Mouse (Mus musculus): Measurements from ENCODE around the gene Sfxn3. TPM values are rescaled to one million over a fixed set of nuclear protein-coding genes. Genes with fewer than 3 reads are reported as not detected.

The Sfxn3 gene
- total and polyA plus RNA-seq, 2 experiments from 2014 or later: 50.7 to 106 TPM

- H3K27me3 ChIP-seq (ENCODE audit: insufficient read depth, low read length): peaks cover 28% of the 10 kb centered on the region
- H3K4me1 ChIP-seq (ENCODE audit: insufficient read depth): peaks cover 4% of the 10 kb centered on the region; the same call in 1 of the 2 replicates
- no peak overlapping the region for H3K27ac ChIP-seq (ENCODE audit: low read depth, low read length)
- WGBS: 43% methylated on average over 20 of the region's 20 CpGs
- H3K36me3 ChIP-seq (ENCODE audit: insufficient read depth): no peaks in the 10 kb centered on the region
- ATAC-seq (peak; percentile 65), DNase-seq (no peak)
- TF ChIP-seq CTCF (IDR thresholded peaks at IDR 0.05; ENCODE audit: low read depth): peak; percentile 58
- H3K9ac ChIP-seq: peak overlapping the region; percentile 14; the same call in 1 of the 2 replicates
- H3K4me3 ChIP-seq (ENCODE audit: low read depth, low read length): no peak overlapping the region
- H3K4me2 ChIP-seq (ENCODE audit: low read depth): peak overlapping the region; percentile 30; the same call in 1 of the 2 replicates
- H3K9me3 ChIP-seq (ENCODE audit: low read length): no peaks in the 10 kb centered on the region
These were observed 16.4 kb downstream of the Sfxn3 start for GRCm38 (mm10) chr19:45063565-45064292.

- no peak for TF ChIP-seq CTCF (IDR thresholded peaks at IDR 0.05; ENCODE audit: low read depth)
- no peak overlapping the region for H3K27ac ChIP-seq (ENCODE audit: low read depth, low read length)
- no peak for DNase-seq
- no peaks in the 10 kb centered on the region for H3K9me3 ChIP-seq (ENCODE audit: low read length)
- H3K36me3 ChIP-seq (ENCODE audit: insufficient read depth): no peaks in the 10 kb centered on the region
- 9% methylated on average over 21 of the region's 21 CpGs for WGBS
- ATAC-seq: no peak
- peaks cover 28% of the 10 kb centered on the region for H3K27me3 ChIP-seq (ENCODE audit: insufficient read depth, low read length)
- H3K4me2 ChIP-seq (ENCODE audit: low read depth): no peak overlapping the region
- no peak overlapping the region for H3K4me3 ChIP-seq (ENCODE audit: low read depth, low read length)
- H3K9ac ChIP-seq: no peak overlapping the region
- no peaks in the 10 kb centered on the region for H3K4me1 ChIP-seq (ENCODE audit: insufficient read depth)
These were observed 17.9 kb downstream of the Sfxn3 start for GRCm38 (mm10) chr19:45065226-45065625.

DNA sequence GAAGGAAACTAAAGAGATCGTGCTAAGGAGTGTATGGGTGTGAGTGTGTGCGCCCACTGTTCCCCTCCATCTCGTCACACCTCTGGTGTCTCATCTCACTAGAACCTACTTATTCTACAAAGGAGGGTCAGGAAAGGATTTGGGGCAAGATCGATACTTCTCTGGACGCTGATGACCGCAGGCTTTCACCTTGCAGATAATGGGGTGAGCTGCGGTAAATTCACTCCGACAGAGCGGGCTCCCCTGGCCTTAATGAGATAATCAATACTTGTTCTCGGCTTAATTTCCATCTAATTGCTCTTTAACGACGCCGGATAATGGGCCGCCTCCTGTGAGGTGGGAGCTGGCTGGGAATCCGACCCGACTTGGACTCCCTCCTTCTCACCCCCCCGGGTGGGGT lies 19.9 kb downstream of the Sfxn3 start:
- Histone ChIP-seq H3K27ac (ENCODE audit: low read depth, low read length) (no peak overlapping the region), H3K4me3 (ENCODE audit: low read depth, low read length) (no peak overlapping the region), H3K4me2 (ENCODE audit: low read depth) (no peak overlapping the region), H3K9me3 (ENCODE audit: low read length) (no peaks in the 10 kb centered on the region), H3K36me3 (ENCODE audit: insufficient read depth) (no peaks in the 10 kb centered on the region), H3K9ac (no peak overlapping the region; the same call in 1 of the 2 replicates), H3K4me1 (ENCODE audit: insufficient read depth) (no peaks in the 10 kb centered on the region), H3K27me3 (ENCODE audit: insufficient read depth, low read length) (peaks cover 28% of the 10 kb centered on the region)
- WGBS: 11% methylated on average over 17 of the region's 17 CpGs
- no peak for ATAC-seq
- DNase-seq: no peak
- no peak for TF ChIP-seq CTCF (IDR thresholded peaks at IDR 0.05; ENCODE audit: low read depth)

- Histone ChIP-seq H3K9me3 (ENCODE audit: low read length) (no peaks in the 10 kb centered on the region), H3K9ac (no peak overlapping the region), H3K27me3 (ENCODE audit: insufficient read depth, low read length) (peaks cover 28% of the 10 kb centered on the region), H3K4me2 (ENCODE audit: low read depth) (no peak overlapping the region), H3K4me3 (ENCODE audit: low read depth, low read length) (no peak overlapping the region), H3K36me3 (ENCODE audit: insufficient read depth) (no peaks in the 10 kb centered on the region), H3K4me1 (ENCODE audit: insufficient read depth) (no peaks in the 10 kb centered on the region), H3K27ac (ENCODE audit: low read depth, low read length) (no peak overlapping the region)
- WGBS: 79% methylated on average over 7 of the region's 7 CpGs
- no peak for TF ChIP-seq CTCF (IDR thresholded peaks at IDR 0.05; ENCODE audit: low read depth)
- DNase-seq (no peak), ATAC-seq (no peak)
These were observed 20.6 kb downstream of the Sfxn3 start for GRCm38 (mm10) chr19:45067758-45068510.

DNA sequence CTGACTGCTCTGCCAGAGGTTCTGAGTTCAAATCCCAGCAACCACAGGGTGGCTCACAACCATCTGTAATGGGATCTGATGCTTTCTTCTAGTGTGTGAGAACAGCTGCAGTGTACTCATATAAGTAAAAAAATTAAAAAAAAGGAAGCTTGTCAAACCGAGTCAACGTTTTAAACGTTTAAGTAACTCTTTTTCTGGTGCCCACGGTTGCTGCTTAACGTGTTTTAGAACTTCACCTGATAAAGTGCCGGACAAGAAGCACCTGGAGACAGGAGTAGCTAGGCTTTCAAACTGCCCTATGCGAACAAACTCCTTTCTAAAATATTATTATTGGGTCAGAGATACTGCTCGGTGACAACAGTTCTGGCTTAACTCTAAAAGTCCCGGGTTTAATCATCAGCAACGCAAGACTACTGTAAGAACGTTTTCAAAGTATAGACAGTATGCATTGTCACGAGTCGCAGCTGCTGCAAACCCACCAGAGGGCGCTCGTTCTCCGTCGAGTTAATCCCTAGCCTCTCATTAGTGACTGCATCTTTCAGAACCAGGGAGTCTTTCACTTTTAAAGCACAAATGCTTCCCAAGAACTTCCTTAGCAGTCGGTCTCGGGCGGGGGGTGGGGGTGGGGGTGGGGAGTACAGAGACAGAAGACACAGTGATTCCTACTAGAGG lies 26.7 kb downstream of the Sfxn3 start:
- ATAC-seq: peak; percentile 62
- Histone ChIP-seq H3K36me3 (ENCODE audit: insufficient read depth) (no peaks in the 10 kb centered on the region), H3K27me3 (ENCODE audit: insufficient read depth, low read length) (peaks cover 37% of the 10 kb centered on the region), H3K9ac (peak overlapping the region; percentile 96), H3K4me1 (ENCODE audit: insufficient read depth) (peaks cover 5% of the 10 kb centered on the region; the same call in 1 of the 2 replicates), H3K27ac (ENCODE audit: low read depth, low read length) (no peak overlapping the region), H3K4me2 (ENCODE audit: low read depth) (peak overlapping the region; percentile 100), H3K4me3 (ENCODE audit: low read depth, low read length) (peak overlapping the region; percentile 83), H3K9me3 (ENCODE audit: low read length) (no peaks in the 10 kb centered on the region)
- DNase-seq: peak; percentile 90
- 9% methylated on average over 20 of the region's 20 CpGs for WGBS
- peak; percentile 86 for TF ChIP-seq CTCF (IDR thresholded peaks at IDR 0.05; ENCODE audit: low read depth)

DNA sequence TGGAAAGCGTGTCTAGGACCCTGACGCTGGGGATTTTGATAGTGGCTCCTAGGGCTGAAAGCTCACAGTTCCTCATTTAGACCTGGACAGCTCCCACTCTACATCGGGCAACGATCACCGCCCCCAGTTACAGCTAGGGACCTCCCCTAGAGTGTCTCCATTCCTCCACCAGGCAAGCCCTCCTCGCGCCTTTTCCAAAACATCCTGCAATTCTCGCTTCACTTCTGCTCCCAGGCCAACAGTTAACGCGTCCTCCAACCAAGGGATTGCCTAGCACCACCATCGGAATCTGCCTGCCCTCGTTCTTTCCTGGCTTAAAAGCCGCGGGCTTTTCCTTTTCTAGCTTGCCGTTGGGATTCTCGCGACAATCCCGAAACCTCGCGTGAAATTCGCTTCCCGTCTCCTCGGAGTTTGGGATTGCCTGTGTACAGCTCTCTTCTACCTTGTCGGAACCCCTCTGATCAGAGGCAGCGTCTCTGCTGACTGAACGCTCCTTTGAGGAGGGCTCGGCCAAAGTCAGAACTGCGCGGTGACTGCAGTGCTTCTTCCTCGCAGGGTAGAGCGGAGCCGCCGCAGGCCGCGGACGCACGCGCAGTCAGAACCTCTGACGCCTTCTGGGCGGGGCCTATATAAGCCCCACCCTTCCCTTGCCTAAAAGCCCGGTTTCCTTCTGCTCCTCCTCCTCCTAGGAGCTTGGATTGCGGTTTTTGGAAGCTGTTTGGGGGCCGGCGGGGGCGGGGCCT lies 27.4 kb downstream of the Sfxn3 start, which contains the start of gene Kazald1:
Gene Kazald1 (plus strand): TSS at position 662 of the 743 bp plus-strand sequence.
- peak within 1 kb of the TSS; percentile 96 for H3K9ac ChIP-seq
- WGBS: under 1% methylated on average over 44 of the region's 45 CpGs

More for the DNA sequence above, 27.4 kb downstream of the Sfxn3 start, which contains the start of gene Kazald1:
- no peaks in the 10 kb centered on the region for H3K9me3 ChIP-seq (ENCODE audit: low read length)
- no peak for TF ChIP-seq CTCF (IDR thresholded peaks at IDR 0.05; ENCODE audit: low read depth)
- peaks cover 44% of the 10 kb centered on the region for H3K27me3 ChIP-seq (ENCODE audit: insufficient read depth, low read length)
- peak within 1 kb of the TSS; percentile 83 for H3K4me3 ChIP-seq (ENCODE audit: low read depth, low read length)
- ATAC-seq (peak; percentile 94), DNase-seq (peak; percentile 97)
- peaks cover 5% of the 10 kb centered on the region; the same call in 1 of the 2 replicates for H3K4me1 ChIP-seq (ENCODE audit: insufficient read depth)
- peak within 1 kb of the TSS; percentile 100 for H3K4me2 ChIP-seq (ENCODE audit: low read depth)
- no peaks in the 10 kb centered on the region for H3K36me3 ChIP-seq (ENCODE audit: insufficient read depth)
- peak within 1 kb of the TSS; percentile 99 for H3K27ac ChIP-seq (ENCODE audit: low read depth, low read length)

All from forebrain, postnatal 0 days (tissue).